Mouse (Mus musculus): ENCODE results near the gene Rgs16.

The Rgs16 gene

GRCm38 (mm10) chr1:153740145-153740544, at the start of gene Rgs16:
Gene Rgs16, plus strand, starts transcription at chr1:153740349.
- peak; percentile 90 for DNase-seq (ENCODE audit: low spot score)

- DNase-seq (ENCODE audit: low spot score), result no peak
Measured at GRCm38 (mm10) chr1:153692526-153692925, 47.6 kb upstream of the Rgs16 start.

GRCm38 (mm10) chr1:153694372-153695120, 45.6 kb upstream of the Rgs16 start:
- no peak for DNase-seq (ENCODE audit: low spot score)

GRCm38 (mm10) chr1:153695398-153695797, 44.8 kb upstream of the Rgs16 start:
- DNase-seq (ENCODE audit: low spot score), result peak; percentile 54

- DNase-seq (ENCODE audit: low spot score), result no peak
Measured at GRCm38 (mm10) chr1:153696093-153696492, 44.1 kb upstream of the Rgs16 start.

GRCm38 (mm10) chr1:153696541-153696940, 43.6 kb upstream of the Rgs16 start:
- DNase-seq (ENCODE audit: low spot score), result no peak

- peak; percentile 27 for DNase-seq (ENCODE audit: low spot score)
Measured at GRCm38 (mm10) chr1:153697581-153698251, 42.4 kb upstream of the Rgs16 start.

GRCm38 (mm10) chr1:153698311-153699084, 41.7 kb upstream of the Rgs16 start:
- DNase-seq (ENCODE audit: low spot score), result no peak

GRCm38 (mm10) chr1:153700448-153701063, 39.6 kb upstream of the Rgs16 start:
- no peak for DNase-seq (ENCODE audit: low spot score)

- DNase-seq (ENCODE audit: low spot score), result no peak
Measured at GRCm38 (mm10) chr1:153701461-153701860, 38.7 kb upstream of the Rgs16 start.

- DNase-seq (ENCODE audit: low spot score), result no peak
Measured at GRCm38 (mm10) chr1:153702166-153702852, 37.8 kb upstream of the Rgs16 start.

GRCm38 (mm10) chr1:153702853-153703410, 37.2 kb upstream of the Rgs16 start:
- no peak for DNase-seq (ENCODE audit: low spot score)

GRCm38 (mm10) chr1:153703445-153703991, 36.6 kb upstream of the Rgs16 start:
- DNase-seq (ENCODE audit: low spot score), result peak; percentile 70

- DNase-seq (ENCODE audit: low spot score), result peak; percentile 57
Measured at GRCm38 (mm10) chr1:153704174-153704573, 36.0 kb upstream of the Rgs16 start.

- peak; percentile 48 for DNase-seq (ENCODE audit: low spot score)
Measured at GRCm38 (mm10) chr1:153704996-153705395, 35.2 kb upstream of the Rgs16 start.

GRCm38 (mm10) chr1:153708626-153709025, 31.5 kb upstream of the Rgs16 start:
- no peak for DNase-seq (ENCODE audit: low spot score)

- DNase-seq (ENCODE audit: low spot score), result no peak
Measured at GRCm38 (mm10) chr1:153709451-153709850, 30.7 kb upstream of the Rgs16 start.

- no peak for DNase-seq (ENCODE audit: low spot score)
Measured at GRCm38 (mm10) chr1:153711544-153712262, 28.4 kb upstream of the Rgs16 start.

GRCm38 (mm10) chr1:153712633-153713032, 27.5 kb upstream of the Rgs16 start:
- no peak for DNase-seq (ENCODE audit: low spot score)

- no peak for DNase-seq (ENCODE audit: low spot score)
Measured at GRCm38 (mm10) chr1:153717990-153718389, 22.2 kb upstream of the Rgs16 start.
